Mouse (Mus musculus) hindbrain, embryonic 11.5 days (tissue): ENCODE data around the gene Fgfrl1. TPM values are rescaled to one million over a fixed set of nuclear protein-coding genes. Genes with fewer than 3 reads are reported as not detected.

Experiments used
- ATAC-seq: fragments of 200-750 bp; cut with Nextera tagmentation; 2 replicates; pipeline ENCODE4 v1.8.0; 2017; ENCODE audit warnings: mild to moderate bottlenecking, moderate TSS enrichment, moderate library complexity; ENCODE audit not compliant: low FRiP score
- DNase-seq: peaks from one replicate; pipeline ENCODE4 v3.0.0-alpha.2; 2015; ENCODE audit warnings: low spot score
- H3K27ac ChIP-seq: fragments of 300-500 bp; sonication (generic); 2 replicates; pipeline ENCODE4 v1.5.1; 2014; ENCODE audit warnings: mild to moderate bottlenecking, low read depth, low read length
- H3K27me3 ChIP-seq: fragments of 300-500 bp; sonication (generic); 2 replicates; pipeline ENCODE4 v1.6.1; 2014; ENCODE audit warnings: mild to moderate bottlenecking, low read length, moderate library complexity, mixed read lengths; ENCODE audit not compliant: control insufficient read depth, insufficient read depth
- H3K36me3 ChIP-seq: fragments of 300-500 bp; sonication (generic); 2 replicates; pipeline ENCODE4 v1.6.1; 2014; ENCODE audit warnings: mild to moderate bottlenecking, low read length, moderate library complexity, mixed read lengths; ENCODE audit not compliant: control insufficient read depth, insufficient read depth
- H3K4me1 ChIP-seq: fragments of 300-500 bp; sonication (generic); replicated peaks from 2 replicates; pipeline ENCODE4 v1.6.1; 2014; ENCODE audit warnings: low read length, mixed read lengths; ENCODE audit not compliant: control insufficient read depth, insufficient read depth
- H3K4me2 ChIP-seq: fragments of 300-500 bp; sonication (generic); replicated peaks from 2 replicates; pipeline ENCODE4 v1.6.1; 2014; ENCODE audit warnings: mild to moderate bottlenecking, low read depth, low read length
- H3K4me3 ChIP-seq: fragments of 300-500 bp; sonication (generic); 2 replicates; pipeline ENCODE4 v1.5.1; 2014; ENCODE audit warnings: low read depth, low read length
- H3K9ac ChIP-seq: fragments of 300-500 bp; sonication (generic); 2 replicates; pipeline ENCODE4 v1.6.1; 2014; ENCODE audit warnings: low read depth, low read length
- H3K9me3 ChIP-seq: fragments of 300-500 bp; sonication (generic); 2 replicates; pipeline ENCODE4 v1.6.1; 2016; ENCODE audit warnings: low read length; ENCODE audit not compliant: control insufficient read depth
- WGBS: fragments of 180-500 bp; shearing (Covaris S2); extraction: QIAGEN DNeasy Blood & Tissue Kit; methylation state at CpG from one replicate; pipeline ENCODE4 v1.1.7; 2014; 5-methylcytosine and 5-hydroxymethylcytosine counted together
- polyA plus RNA-seq: library from polyadenylated mRNA; unstranded; fragments of >200 nt; fragmentation: Nextera tagmentation; extraction: Ambion mirVana; gene quantifications from 2 replicates; pipeline ENCODE4 v1.2.1, GENCODE M21; 2014

The Fgfrl1 gene
- polyA plus RNA-seq, 1 experiment from 2014 or later = 11.9 TPM

DNA sequence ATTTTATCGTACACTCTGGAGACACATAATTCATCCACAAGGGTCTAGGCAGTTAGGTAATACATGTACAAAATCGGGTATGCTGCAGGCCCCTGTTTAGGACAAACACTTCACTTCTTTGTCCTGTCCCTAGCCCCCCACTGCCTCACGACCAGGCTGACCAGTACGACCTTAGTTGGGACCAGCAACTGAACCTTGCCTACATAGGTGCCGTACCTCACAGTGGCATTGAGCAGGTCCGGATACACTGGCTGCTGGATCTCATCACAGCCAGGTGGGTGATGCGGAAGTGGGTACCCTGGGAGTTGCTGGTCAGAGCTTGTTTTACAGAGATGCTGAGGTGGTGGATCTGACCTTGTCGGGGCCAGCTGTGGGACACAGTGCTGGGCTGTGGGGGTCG lies 22.2 kb upstream of the Fgfrl1 start:
- DNase-seq (no peak), ATAC-seq (peak; percentile 31)
- no peaks in the 10 kb centered on the region for H3K27me3 ChIP-seq
- H3K9ac ChIP-seq = no peak overlapping the region
- H3K9me3 ChIP-seq = no peaks in the 10 kb centered on the region
- peak overlapping the region; percentile 51; the same call in 1 of the 2 replicates for H3K4me3 ChIP-seq
- WGBS = 82% methylated on average over 9 of the region's 9 CpGs
- H3K27ac ChIP-seq = no peak overlapping the region
- H3K36me3 ChIP-seq = no peaks in the 10 kb centered on the region
- H3K4me1 ChIP-seq = 0 out of 2 replicates have a peak, but pooled peaks cover 4% of the 10 kb centered on the region
- H3K4me2 ChIP-seq = no peak overlapping the region

GRCm38 (mm10) chr5:108670785-108671184 lies 21.4 kb upstream of the Fgfrl1 start:
- Histone ChIP-seq H3K27me3 (no peaks in the 10 kb centered on the region), H3K9ac (no peak overlapping the region), H3K4me1 (0 out of 2 replicates have a peak, but pooled peaks cover 4% of the 10 kb centered on the region), H3K9me3 (no peaks in the 10 kb centered on the region), H3K36me3 (no peaks in the 10 kb centered on the region), H3K27ac (no peak overlapping the region), H3K4me3 (no peak overlapping the region), H3K4me2 (no peak overlapping the region)
- ATAC-seq = no peak
- DNase-seq = peak; percentile 50

- no peak overlapping the region for H3K9ac ChIP-seq
- no peak overlapping the region for H3K27ac ChIP-seq
- H3K9me3 ChIP-seq = no peaks in the 10 kb centered on the region
- 92% methylated on average over 12 of the region's 12 CpGs for WGBS
- 0 out of 2 replicates have a peak, but pooled peaks cover 4% of the 10 kb centered on the region for H3K4me1 ChIP-seq
- no peak overlapping the region for H3K4me3 ChIP-seq
- no peak overlapping the region for H3K4me2 ChIP-seq
- H3K36me3 ChIP-seq = no peaks in the 10 kb centered on the region
- no peaks in the 10 kb centered on the region for H3K27me3 ChIP-seq
- ATAC-seq = no peak
- no peak for DNase-seq
These were observed 20.4 kb upstream of the Fgfrl1 start for GRCm38 (mm10) chr5:108671757-108672156.

GRCm38 (mm10) chr5:108674624-108675023 lies 17.6 kb upstream of the Fgfrl1 start:
- no peak overlapping the region for H3K27ac ChIP-seq
- no peaks in the 10 kb centered on the region for H3K36me3 ChIP-seq
- H3K9me3 ChIP-seq = no peaks in the 10 kb centered on the region
- no peaks in the 10 kb centered on the region for H3K27me3 ChIP-seq
- ATAC-seq (no peak), DNase-seq (no peak)
- no peak overlapping the region for H3K4me3 ChIP-seq
- 0 out of 2 replicates have a peak, but pooled peaks cover 5% of the 10 kb centered on the region for H3K4me1 ChIP-seq
- 82% methylated on average over 2 of the region's 2 CpGs for WGBS
- H3K4me2 ChIP-seq = no peak overlapping the region
- H3K9ac ChIP-seq = no peak overlapping the region

DNA sequence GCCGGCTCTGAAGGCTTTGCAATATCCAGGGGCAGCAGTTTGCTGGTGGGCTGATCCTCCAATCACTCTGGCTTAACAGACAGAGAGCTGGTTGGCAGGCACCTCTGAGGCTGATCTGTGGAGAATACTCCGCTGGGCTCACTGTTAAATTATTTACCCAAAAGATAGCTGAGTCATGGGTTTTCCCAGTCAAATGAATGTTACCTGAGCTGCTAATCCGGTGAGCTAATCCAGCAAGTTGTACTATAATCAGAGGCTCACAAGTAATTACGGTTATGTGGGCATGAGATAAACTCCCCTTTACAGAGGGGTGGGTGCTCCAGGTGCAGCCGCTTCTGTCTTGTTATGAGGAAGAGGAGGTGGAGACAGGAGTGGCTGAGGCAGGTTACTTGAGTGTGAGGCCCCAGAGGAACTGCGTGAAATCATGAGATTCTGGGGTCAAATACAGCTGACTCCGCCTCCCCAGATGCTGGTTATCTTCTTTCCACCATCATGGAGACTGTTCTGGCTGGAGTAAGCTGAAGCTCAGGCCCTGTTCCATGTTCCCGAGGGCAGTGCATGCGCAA lies 16.8 kb upstream of the Fgfrl1 start, which contains the start of gene Slc26a1:
Gene Slc26a1, minus strand, starts transcription at position 319 of the 566 bp plus-strand sequence.
- Histone ChIP-seq H3K27ac (no peak within 1 kb of the TSS), H3K9me3 (no peaks in the 10 kb centered on the region), H3K9ac (no peak within 1 kb of the TSS), H3K4me1 (0 out of 2 replicates have a peak, but pooled peaks cover 4% of the 10 kb centered on the region), H3K36me3 (no peaks in the 10 kb centered on the region), H3K27me3 (no peaks in the 10 kb centered on the region), H3K4me3 (no peak within 1 kb of the TSS), H3K4me2 (no peak within 1 kb of the TSS)
- 82% methylated on average over 9 of the region's 9 CpGs for WGBS
- ATAC-seq = no peak
- no peak for DNase-seq

- Histone ChIP-seq H3K4me2 (peak overlapping the region; percentile 50), H3K4me1 (0 out of 2 replicates have a peak, but pooled peaks cover 4% of the 10 kb centered on the region), H3K4me3 (peak overlapping the region; percentile 28), H3K27ac (peak overlapping the region; percentile 75), H3K36me3 (no peaks in the 10 kb centered on the region), H3K9ac (peak overlapping the region; percentile 60), H3K27me3 (no peaks in the 10 kb centered on the region), H3K9me3 (no peaks in the 10 kb centered on the region)
- 10% methylated on average over 5 of the region's 5 CpGs for WGBS
- DNase-seq = no peak
- peak; percentile 66 for ATAC-seq
These were observed 15.2 kb upstream of the Fgfrl1 start for GRCm38 (mm10) chr5:108676772-108677498.

- Histone ChIP-seq H3K9me3 (no peaks in the 10 kb centered on the region), H3K9ac (peak overlapping the region; percentile 60), H3K36me3 (no peaks in the 10 kb centered on the region), H3K27me3 (no peaks in the 10 kb centered on the region), H3K4me3 (peak overlapping the region; percentile 28), H3K4me1 (0 out of 2 replicates have a peak, but pooled peaks cover 4% of the 10 kb centered on the region), H3K4me2 (peak overlapping the region; percentile 50), H3K27ac (peak overlapping the region; percentile 75)
- DNase-seq = peak; percentile 83
- WGBS = 3% methylated on average over 25 of the region's 25 CpGs
- peak; percentile 91 for ATAC-seq
These were observed 14.4 kb upstream of the Fgfrl1 start for GRCm38 (mm10) chr5:108677605-108678295.

DNA sequence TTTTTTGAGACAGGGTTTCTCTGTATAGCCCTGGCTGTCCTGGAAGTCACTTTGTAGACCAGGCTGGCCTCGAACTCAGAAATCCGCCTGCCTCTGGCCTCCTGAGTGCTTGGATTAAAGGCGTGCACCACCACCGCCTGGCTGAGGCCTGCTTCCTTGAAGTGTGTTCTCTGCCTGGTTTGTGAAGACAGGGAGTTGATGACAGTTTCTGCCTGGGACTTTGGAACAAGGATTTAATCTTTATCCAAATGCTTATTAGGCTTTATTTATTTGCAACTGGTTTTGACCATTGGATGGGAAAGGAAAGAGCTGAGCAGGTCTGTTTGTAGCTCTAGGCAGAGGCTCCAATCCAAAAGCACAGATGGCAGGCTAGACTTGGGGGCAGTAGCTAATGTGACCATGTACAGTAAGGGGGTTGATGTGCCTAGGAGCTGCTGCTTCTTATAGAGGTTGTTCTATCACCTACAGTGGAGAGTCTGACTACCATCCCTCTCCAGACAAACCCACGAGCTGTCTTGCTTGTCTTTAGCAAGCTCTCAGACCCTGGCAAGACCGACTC lies 13.8 kb upstream of the Fgfrl1 start:
- ATAC-seq = no peak
- no peak overlapping the region for H3K27ac ChIP-seq

More for the DNA sequence above, 13.8 kb upstream of the Fgfrl1 start:
- 89% methylated on average over 6 of the region's 6 CpGs for WGBS
- Histone ChIP-seq H3K4me3 (no peak overlapping the region), H3K9ac (no peak overlapping the region), H3K27me3 (no peaks in the 10 kb centered on the region), H3K4me1 (0 out of 2 replicates have a peak, but pooled peaks cover 4% of the 10 kb centered on the region), H3K9me3 (no peaks in the 10 kb centered on the region), H3K36me3 (no peaks in the 10 kb centered on the region), H3K4me2 (no peak overlapping the region)
- no peak for DNase-seq
